8 mouse cellular contexts compared by ENCODE assay signal in genomic region chr6:30401308-30402015, GRCm38 (mm10). TPM values are rescaled to one million over a fixed set of nuclear protein-coding genes. Genes with fewer than 3 reads are reported as not detected.
DNase-seq lines count a peak whose midpoint lies in the region; ATAC-seq lines count a peak whose summit lies in the region.

Gene Klhdc10, plus strand, starts transcription at chr6:30401868.

- H3K36me3 ChIP-seq in hindbrain, embryonic 16.5 days (ENCODE audit: control insufficient read depth, insufficient read depth, low read length), result no peaks in the 10 kb centered on the region
- no peaks in the 10 kb centered on the region for H3K36me3 ChIP-seq in macrophage (ENCODE audit: inconsistent target)

- peak; percentile 100 for ATAC-seq in hindbrain, embryonic 16.5 days

- H3K9ac ChIP-seq in hindbrain, embryonic 16.5 days (ENCODE audit: low read depth, low read length), result peak within 1 kb of the TSS; percentile 98

- under 1% methylated on average over 41 of the region's 41 CpGs for WGBS in hindbrain, embryonic 16.5 days
- under 1% methylated on average over 38 of the region's 41 CpGs for WGBS in macrophage (ENCODE audit: missing documents)

- H3K4me1 ChIP-seq in hindbrain, embryonic 16.5 days (ENCODE audit: control insufficient read depth, insufficient read depth, low read depth, low read length), result peaks cover 8% of the 10 kb centered on the region

- peak; percentile 97 for DNase-seq in WW6 (ENCODE audit: low read depth, low spot score)
- peak; percentile 100 for DNase-seq in cerebellum, postnatal 4 days (ENCODE audit: low spot score in 2 of 2)
- peak; percentile 100 for DNase-seq in gastrocnemius, adult 18-20 months (ENCODE audit: low spot score)
- DNase-seq in left cerebral cortex, adult 18-20 months (ENCODE audit: low spot score in 2 of 2), result peak; percentile 100
- peak; percentile 99 for DNase-seq in right cerebral cortex, adult 18-20 months
- DNase-seq in urinary bladder, postnatal 10 days (ENCODE audit: low spot score), result peak; percentile 98

- H3K4me3 ChIP-seq in hindbrain, embryonic 16.5 days (ENCODE audit: low read length), result peak within 1 kb of the TSS; percentile 88
- H3K4me3 ChIP-seq in macrophage (ENCODE audit: inconsistent target), result peak within 1 kb of the TSS; percentile 69

- peaks cover 44% of the 10 kb centered on the region for H3K79me2 ChIP-seq in macrophage (ENCODE audit: inconsistent target)

- H3K27me3 ChIP-seq in hindbrain, embryonic 16.5 days (replicated peaks; ENCODE audit: control insufficient read depth, insufficient read depth, low read length), result no peaks in the 10 kb centered on the region

- no peaks in the 10 kb centered on the region for H3K9me3 ChIP-seq in hindbrain, embryonic 16.5 days (ENCODE audit: control insufficient read depth, low read length)

- H3K27ac ChIP-seq in hindbrain, embryonic 16.5 days (ENCODE audit: low read depth, low read length), result peak within 1 kb of the TSS; percentile 98
- H3K27ac ChIP-seq in macrophage, result peak within 1 kb of the TSS; percentile 57

- H3K4me2 ChIP-seq in hindbrain, embryonic 16.5 days (ENCODE audit: low read length), result peak within 1 kb of the TSS; percentile 62

RNA-seq across cellular contexts. Expression of gene Klhdc10, which starts in this region (rescaled TPM):
- 10 to 100 TPM; 38.4 to 41.3 TPM for total RNA-seq in gastrocnemius, adult 18-20 months (2021)
- polyA plus RNA-seq in hindbrain, embryonic 16.5 days (2015; fragmentation: Nextera tagmentation; extraction: Ambion mirVana), result 27.8 and 34.9 TPM in 2 replicates
- total RNA-seq in left cerebral cortex, adult 18-20 months (2021), result 100 to 1,000 TPM in 1 of 2 experiments, 10 to 100 TPM in 1; 89.0 to 104 TPM
- 10 to 100 TPM; 11.8 to 75.7 (median 54.7) TPM for total RNA-seq in macrophage (2018; cell fraction: chromatin; rRNA removed)
- 10 to 100 TPM; 10.0 to 21.1 (median 19.0) TPM for total RNA-seq in macrophage (2018; cell fraction: cytosol; rRNA removed)
- 10 to 100 TPM; 11.3 to 42.3 (median 31.3) TPM for total RNA-seq in macrophage (2018; cell fraction: nucleus; rRNA removed)
- 12.0 to 16.3 TPM (median 15.3 TPM) in 3 replicates for polyA plus RNA-seq in macrophage (2018)

Comparison
In these comparisons a context has a peak if more than half of its experiments do, and no peak if none do; other contexts are left out.
1. Peak in every context shown above with its lines: DNase-seq, ATAC-seq, H3K4me3 ChIP-seq and H3K27ac ChIP-seq.